Comparison of ENCODE assay signal across 9 mouse cellular contexts in the genomic region with DNA sequence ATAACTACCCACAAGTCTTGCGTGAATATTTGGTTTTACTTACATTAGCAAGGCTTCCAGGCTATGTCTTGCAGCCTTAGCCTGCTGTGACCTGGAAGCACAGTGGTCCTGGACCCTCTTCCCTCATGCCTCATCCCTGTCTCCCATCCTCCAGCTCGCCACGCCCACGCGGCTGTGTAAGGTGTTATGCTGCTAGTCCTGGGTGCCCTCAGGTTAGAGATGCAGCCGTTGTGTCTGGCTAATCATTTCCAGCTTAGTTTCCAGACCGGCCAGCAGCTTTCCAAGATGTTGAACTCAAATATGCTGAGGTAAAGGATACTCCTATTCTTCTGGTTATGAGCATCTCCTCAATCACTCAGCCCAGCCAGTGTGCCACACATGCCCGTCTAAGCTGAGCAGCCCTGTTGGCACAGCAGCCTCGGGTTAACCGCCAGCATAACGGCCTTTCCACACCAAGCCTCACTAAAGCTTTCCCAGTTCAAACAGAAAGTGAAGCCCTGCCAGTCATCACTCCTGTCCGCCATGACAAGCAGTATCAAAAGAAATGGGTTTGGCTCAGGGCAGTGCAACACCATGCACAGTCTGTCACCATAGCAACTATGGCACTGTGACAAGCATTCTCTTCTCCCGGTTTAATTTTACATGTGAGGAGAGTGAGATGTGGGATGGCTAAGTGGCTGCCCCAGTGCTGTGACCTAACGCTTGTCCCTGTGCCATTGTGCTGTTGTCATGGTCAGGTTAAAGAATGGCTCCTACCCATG.
A peak's percentile ranks its signal among the peaks of the same experiment; 100 is the strongest.
DNase-seq lines count a peak whose midpoint lies in the region; ATAC-seq and TF ChIP-seq lines count a peak whose summit lies in the region.
"Had no signal": no experiment of that assay in that cellular context is flagged by ENCODE, and none has a peak within 500 bp of the region (broad histone marks: within the 10 kb centered on the region; RNA-seq: fewer than 3 reads in every experiment).

No protein-coding gene starts in this region.

- H3K27me3 ChIP-seq in hindbrain, postnatal 0 days (ENCODE audit: insufficient read depth, low read length), result no peaks in the 10 kb centered on the region
- peaks cover 15% of the 10 kb centered on the region; the same call in 1 of the 2 replicates for H3K27me3 ChIP-seq in midbrain, embryonic 13.5 days
- H3K27me3 ChIP-seq in stomach, postnatal 0 days (ENCODE audit: control insufficient read depth, insufficient read depth, low read length), result no peaks in the 10 kb centered on the region

- no peak overlapping the region for H3K4me3 ChIP-seq in hindbrain, postnatal 0 days (ENCODE audit: low read length)
- H3K4me3 ChIP-seq in midbrain, embryonic 13.5 days (replicated peaks), result no peak overlapping the region
- H3K4me3 ChIP-seq in stomach, postnatal 0 days (ENCODE audit: low read depth, low read length), result no peak overlapping the region
- H3K4me3 ChIP-seq: myocyte had no signal

- peak; percentile 92 for ATAC-seq in hindbrain, postnatal 0 days
- ATAC-seq in midbrain, embryonic 13.5 days, result peak; percentile 97
- no peak for ATAC-seq in stomach, postnatal 0 days (ENCODE audit: low FRiP score, low TSS enrichment)

- no peak for TF ChIP-seq EP300 in stomach, postnatal 0 days (optimal IDR thresholded peaks at IDR 0.05)

- peak; percentile 18 for DNase-seq in adrenal gland, postnatal 14 days
- no peak for DNase-seq in adrenal gland, adult 2 months
- peak; percentile 66 for DNase-seq in embryo, embryonic 10 days (ENCODE audit: low spot score)
- peak; percentile 88 for DNase-seq in hindbrain, postnatal 0 days (ENCODE audit: low spot score)
- DNase-seq in MN1 (ENCODE audit: low spot score), result no peak
- no peak for DNase-seq in cerebellum, postnatal 36 days
- DNase-seq in stomach, postnatal 0 days (ENCODE audit: low spot score), result no peak

- TF ChIP-seq CTCF in hindbrain, postnatal 0 days (IDR thresholded peaks at IDR 0.05; ENCODE audit: low read depth), result no peak
- no peak for TF ChIP-seq CTCF in stomach, postnatal 0 days (IDR thresholded peaks at IDR 0.05; ENCODE audit: low read depth)

- WGBS in hindbrain, postnatal 0 days, result 33% methylated on average over 14 of the region's 14 CpGs
- WGBS in midbrain, embryonic 13.5 days, result 45% methylated on average over 14 of the region's 14 CpGs
- WGBS in stomach, postnatal 0 days, result 63% methylated on average over 14 of the region's 14 CpGs

- H3K36me3 ChIP-seq in hindbrain, postnatal 0 days (ENCODE audit: insufficient read depth, low read length), result no peaks in the 10 kb centered on the region
- no peaks in the 10 kb centered on the region for H3K36me3 ChIP-seq in midbrain, embryonic 13.5 days
- H3K36me3 ChIP-seq in stomach, postnatal 0 days (ENCODE audit: control insufficient read depth, insufficient read depth, low read length), result no peaks in the 10 kb centered on the region

- no peak overlapping the region for H3K9ac ChIP-seq in hindbrain, postnatal 0 days (replicated peaks; ENCODE audit: low read length)
- no peak overlapping the region for H3K9ac ChIP-seq in midbrain, embryonic 13.5 days (replicated peaks)
- H3K9ac ChIP-seq in stomach, postnatal 0 days (ENCODE audit: low read length), result no peak overlapping the region

- peaks cover 19% of the 10 kb centered on the region for H3K4me1 ChIP-seq in hindbrain, postnatal 0 days (ENCODE audit: insufficient read depth, low read length)
- peaks cover 53% of the 10 kb centered on the region for H3K4me1 ChIP-seq in midbrain, embryonic 13.5 days (replicated peaks)
- H3K4me1 ChIP-seq in stomach, postnatal 0 days (replicated peaks; ENCODE audit: control insufficient read depth, insufficient read depth), result no peaks in the 10 kb centered on the region

- peak overlapping the region; percentile 37 for H3K4me2 ChIP-seq in hindbrain, postnatal 0 days (ENCODE audit: low read depth, low read length)
- peak overlapping the region; percentile 24 for H3K4me2 ChIP-seq in midbrain, embryonic 13.5 days (replicated peaks)
- no peak overlapping the region for H3K4me2 ChIP-seq in stomach, postnatal 0 days (replicated peaks; ENCODE audit: low read depth)

- peak overlapping the region; percentile 79 for H3K27ac ChIP-seq in hindbrain, postnatal 0 days
- H3K27ac ChIP-seq in midbrain, embryonic 13.5 days, result peak overlapping the region; percentile 81
- H3K27ac ChIP-seq in stomach, postnatal 0 days (replicated peaks), result no peak overlapping the region

- no peaks in the 10 kb centered on the region for H3K9me3 ChIP-seq in hindbrain, postnatal 0 days (ENCODE audit: low read length)
- no peaks in the 10 kb centered on the region for H3K9me3 ChIP-seq in midbrain, embryonic 13.5 days
- no peaks in the 10 kb centered on the region for H3K9me3 ChIP-seq in stomach, postnatal 0 days (ENCODE audit: control insufficient read depth, low read length)

Comparison
In these comparisons a context has a peak if more than half of its experiments do, and no peak if none do; other contexts are left out.
1. DNase-seq: peak in adrenal gland, postnatal 14 days (single experiment), embryo, embryonic 10 days (single experiment) and hindbrain, postnatal 0 days (single experiment); none in adrenal gland, adult 2 months (single experiment), MN1 (single experiment), cerebellum, postnatal 36 days (0 of 2) and stomach, postnatal 0 days (single experiment).